Mouse (Mus musculus) left cerebral cortex, adult 2 months (tissue): ENCODE results near the gene Fam155a. TPM values are rescaled to one million over a fixed set of nuclear protein-coding genes. Genes with fewer than 3 reads are reported as not detected.
"Not testable (repeated sequence)": the region's sequence is repeated elsewhere in the genome, so short reads cannot be mapped to it uniquely, and the experiment has no call there.

ENCODE experiments used
- DNase-seq, 2 experiments: peaks; one replicate each; pipeline ENCODE4 v3.0.0; 2021 to 2022; ENCODE audit warnings: low spot score in 2 of 2, mixed read lengths in 1 of 2; ENCODE audit errors: extremely low spot score in 1 of 2
- H3K27ac ChIP-seq: fragments of 200-600 bp; 2 replicates; pipeline ENCODE4 v1.8.1; 2022
- H3K4me3 ChIP-seq: fragments of 200-600 bp; 2 replicates; pipeline ENCODE4 v1.8.1; 2022
- CTCF ChIP-seq: fragments of 200-600 bp; IDR thresholded peaks from 2 replicates; pipeline ENCODE4 v1.8.1; 2022; ENCODE audit warnings: antibody characterized with exemption, mild to moderate bottlenecking, moderate library complexity
- intact Hi-C: fragments of 180-260 bp; cut with DNase I; formaldehyde crosslinking; loops from one replicate; pipeline ENCODE4 v1.15.1; 2025
- long read RNA-seq, 2 experiments: library from polyadenylated mRNA; stranded (forward); transcript quantifications; one replicate each; pipeline ENCODE4 v2.0.0; 2021; ENCODE audit warnings: borderline mapping rate in 2 of 2
- total RNA-seq, 2 experiments: library from RNA; stranded (reverse); gene quantifications; 2 replicates each; pipeline ENCODE4 v1.2.3; 2021

Fam155a gene
- 100 to 1,000 TPM; 118 to 119 TPM for total RNA-seq
- long read RNA-seq, experiment 1, partial matches to known transcripts: 1 of 13 reads
- long read RNA-seq, experiment 1, other reads (novel, unspliced or antisense): 12 of 13 reads
- long read RNA-seq, experiment 2, partial matches to known transcripts: 1 of 4 reads
- long read RNA-seq, experiment 2, other reads (novel, unspliced or antisense): 3 of 4 reads

GRCm38 (mm10) chr8:9770999-9771605, at the start of gene Fam155a:
TSS of gene Fam155a (minus strand) at chr8:9771161.
- Histone ChIP-seq H3K27ac (peak within 1 kb of the TSS; percentile 94), H3K4me3 (peak within 1 kb of the TSS; percentile 78)
- intact Hi-C loops: loop anchor here (2.0 to 5.0 kb wide), 4 partner anchors 64 to 538 kb away; no protein-coding TSS in a partner anchor
- DNase-seq: no peak
- TF ChIP-seq CTCF: no peak

GRCm38 (mm10) chr8:9813273-9813946, 42.4 kb upstream of the Fam155a start:
- no peak for DNase-seq
- intact Hi-C loops: no loop called here
- Histone ChIP-seq H3K27ac (no peak overlapping the region), H3K4me3 (no peak overlapping the region)
- TF ChIP-seq CTCF: no peak

GRCm38 (mm10) chr8:9810955-9811530, 40.1 kb upstream of the Fam155a start:
- TF ChIP-seq CTCF: no peak
- H3K4me3 ChIP-seq: no peak overlapping the region
- no peak overlapping the region for H3K27ac ChIP-seq
- intact Hi-C loops: loop anchor here (2.0 kb wide), 1 partner anchor 38 kb away; no protein-coding TSS in a partner anchor
- DNase-seq: peak; percentile 17 to 19

- no peak overlapping the region for H3K27ac ChIP-seq
- intact Hi-C loops: no loop called here
- H3K4me3 ChIP-seq: no peak overlapping the region
- DNase-seq: no peak
- no peak for TF ChIP-seq CTCF
These were observed 37.6 kb upstream of the Fam155a start for GRCm38 (mm10) chr8:9808596-9808995.

- TF ChIP-seq CTCF: no peak
- H3K27ac ChIP-seq: no peak overlapping the region
- intact Hi-C loops: no loop called here
These were observed 34.7 kb upstream of the Fam155a start for GRCm38 (mm10) chr8:9805676-9806075.

GRCm38 (mm10) chr8:9800346-9800745, 29.4 kb upstream of the Fam155a start:
- H3K27ac ChIP-seq, H3K4me3 ChIP-seq, intact Hi-C loops: not testable (repeated sequence)
- DNase-seq: peak; percentile 17 to 23

More at GRCm38 (mm10) chr8:9805676-9806075, 34.7 kb upstream of the Fam155a start:
- no peak for DNase-seq
- H3K4me3 ChIP-seq: no peak overlapping the region

GRCm38 (mm10) chr8:9799923-9800322, 29.0 kb upstream of the Fam155a start:
- no peak for DNase-seq
- Histone ChIP-seq H3K4me3 (no peak overlapping the region), H3K27ac (no peak overlapping the region)
- TF ChIP-seq CTCF: no peak
- intact Hi-C loops: no loop called here

- no peak for TF ChIP-seq CTCF
- peak in 1 of 2 experiments; percentile 14 for DNase-seq
- Histone ChIP-seq H3K4me3 (no peak overlapping the region; the same call in 1 of the 2 replicates), H3K27ac (peak overlapping the region; percentile 12; the same call in 1 of the 2 replicates)
- intact Hi-C loops: no loop called here
These were observed 26.6 kb upstream of the Fam155a start for GRCm38 (mm10) chr8:9797514-9797913.

- no peak overlapping the region for H3K4me3 ChIP-seq
- DNase-seq: peak in 1 of 2 experiments; percentile 24
- intact Hi-C loops: no loop called here
- no peak for TF ChIP-seq CTCF
- no peak overlapping the region for H3K27ac ChIP-seq
These were observed 24.8 kb upstream of the Fam155a start for GRCm38 (mm10) chr8:9795724-9796123.

GRCm38 (mm10) chr8:9793351-9793750, 22.4 kb upstream of the Fam155a start:
- intact Hi-C loops: no loop called here
- H3K27ac ChIP-seq: no peak overlapping the region
- no peak for TF ChIP-seq CTCF
- H3K4me3 ChIP-seq: no peak overlapping the region
- no peak for DNase-seq

GRCm38 (mm10) chr8:9780332-9780731, 9.4 kb upstream of the Fam155a start:
- intact Hi-C loops: no loop called here
- no peak overlapping the region for H3K4me3 ChIP-seq
- H3K27ac ChIP-seq: no peak overlapping the region
- TF ChIP-seq CTCF: no peak
- no peak for DNase-seq

- no peak for DNase-seq
- no peak overlapping the region for H3K27ac ChIP-seq
- no peak overlapping the region for H3K4me3 ChIP-seq
- intact Hi-C loops: no loop called here
- no peak for TF ChIP-seq CTCF
These were observed 7.2 kb upstream of the Fam155a start for GRCm38 (mm10) chr8:9778148-9778547.
